Mouse (Mus musculus) megakaryocyte, adult 5-6 weeks (primary cell): ENCODE results near the gene Zfp593. TPM values are rescaled to one million over a fixed set of nuclear protein-coding genes. Genes with fewer than 3 reads are reported as not detected.

Experiments used
- ATAC-seq: 2 replicates; pipeline ENCODE4 v1.8.0; 2016; ENCODE audit warnings: mild to moderate bottlenecking, inconsistent platforms; ENCODE audit not compliant: poor library complexity, severe bottlenecking
- total RNA-seq, 2 experiments: library from RNA; stranded (forward) in 1 of 2; stranded (reverse) in 1 of 2; fragments of 153-499, 151-499 nt in 1 of 2; fragments of 221-1000, 200-1000 nt in 1 of 2; gene quantifications; 2 replicates each; pipeline versions ENCODE4 v1.2.3 to v1.2.4; 2015 to 2017

Gene Zfp593
- total RNA-seq, 2 experiments from 2014 or later, result 4.6 to 5.9 TPM

GRCm38 (mm10) chr4:134234876-134235275 lies 10.5 kb downstream of the Zfp593 start:
- ATAC-seq, result no peak

- ATAC-seq, result no peak
Measured at GRCm38 (mm10) chr4:134230431-134230830, 15.0 kb downstream of the Zfp593 start.

GRCm38 (mm10) chr4:134227194-134227593 lies 18.2 kb downstream of the Zfp593 start, which contains the start of gene Catsper4:
Gene Catsper4 (minus strand): TSS chr4:134227383.
- ATAC-seq, result no peak

- ATAC-seq, result no peak
Measured at GRCm38 (mm10) chr4:134222793-134223600, 22.4 kb downstream of the Zfp593 start.

GRCm38 (mm10) chr4:134206488-134207053 lies 38.8 kb downstream of the Zfp593 start:
- ATAC-seq, result no peak

- ATAC-seq, result peak; percentile 62
Measured at GRCm38 (mm10) chr4:134203340-134203896, 42.0 kb downstream of the Zfp593 start.

DNA sequence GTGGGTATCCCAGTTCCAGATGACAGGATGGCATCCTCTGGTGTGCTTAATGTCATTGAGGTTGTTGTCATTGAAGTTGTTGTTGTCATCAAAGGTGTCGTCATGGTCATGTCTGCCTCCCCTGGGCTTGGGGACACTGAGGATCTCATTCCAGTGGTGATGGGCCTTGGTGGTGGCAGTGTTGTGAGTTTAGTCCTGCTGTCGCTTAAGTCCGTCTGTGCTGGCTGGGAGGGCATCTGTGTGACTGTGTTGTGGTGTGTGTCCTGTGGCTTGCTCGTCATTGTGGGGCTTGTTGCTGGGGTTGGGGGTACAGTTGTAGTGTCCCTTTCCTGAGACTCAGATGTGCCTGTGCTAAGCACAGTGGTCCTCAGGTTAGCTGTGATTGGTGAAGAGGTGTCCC lies 42.5 kb downstream of the Zfp593 start, which contains the start of gene Gm7534:
TSS of gene Gm7534 (minus strand) at position 101 of the 400 bp plus-strand sequence.
- no peak for ATAC-seq

- no peak for ATAC-seq
Measured at GRCm38 (mm10) chr4:134199371-134199770, 46.0 kb downstream of the Zfp593 start.

Other genes starting within 250 kb of the Zfp593 start
- gene Dhdds, start 244.7 kb downstream of the Zfp593 start, total RNA-seq (2015), result 26.6 and 28.9 TPM in 2 replicates
- 17.9 and 24.0 TPM in 2 replicates for gene Dhdds, start 244.7 kb downstream of the Zfp593 start, total RNA-seq (2017)
- 4.8 TPM in 2 replicates for gene Lin28a, start 226.8 kb downstream of the Zfp593 start, total RNA-seq (2015)
- 30.8 and 36.5 TPM in 2 replicates for gene Lin28a, start 226.8 kb downstream of the Zfp593 start, total RNA-seq (2017)
- gene Zfp683, start 191.8 kb downstream of the Zfp593 start, total RNA-seq (2015), result 0.20 and 0.66 TPM in 2 replicates
- not detected in 2 replicates for gene Zfp683, start 191.8 kb downstream of the Zfp593 start, total RNA-seq (2017)
- 1.1 and 1.9 TPM in 2 replicates for gene Crybg2, start 184.8 kb downstream of the Zfp593 start, total RNA-seq (2015)
- 0.04 and 0.15 TPM in 2 replicates for gene Crybg2, start 184.8 kb downstream of the Zfp593 start, total RNA-seq (2017)
- 2,426 and 2,524 TPM in 2 replicates for gene Cd52, start 150.5 kb downstream of the Zfp593 start, total RNA-seq (2015)
- gene Cd52, start 150.5 kb downstream of the Zfp593 start, total RNA-seq (2017), result 3,236 and 3,524 TPM in 2 replicates
- 0.89 and 1.8 TPM in 2 replicates for gene Ubxn11, start 143.0 kb downstream of the Zfp593 start, total RNA-seq (2015)
- gene Ubxn11, start 143.0 kb downstream of the Zfp593 start, total RNA-seq (2017), result 1.7 and 2.9 TPM in 2 replicates
- 1,305 and 1,385 TPM in 2 replicates for gene Sh3bgrl3, start 116.8 kb downstream of the Zfp593 start, total RNA-seq (2015)
- 523 and 622 TPM in 2 replicates for gene Sh3bgrl3, start 116.8 kb downstream of the Zfp593 start, total RNA-seq (2017)
- gene Cep85, start 58.5 kb downstream of the Zfp593 start, total RNA-seq (2015), result 11.4 and 20.6 TPM in 2 replicates
- 17.7 TPM in 2 replicates for gene Cep85, start 58.5 kb downstream of the Zfp593 start, total RNA-seq (2017)
- gene Gm7534, start 42.6 kb downstream of the Zfp593 start, total RNA-seq (2015), result 0.07 TPM in 1 of 2 replicates, not detected in the other
- not detected in 2 replicates for gene Gm7534, start 42.6 kb downstream of the Zfp593 start, total RNA-seq (2017)
- gene Catsper4, start 18.2 kb downstream of the Zfp593 start, total RNA-seq (2015), result not detected in 2 replicates
- not detected in 2 replicates for gene Catsper4, start 18.2 kb downstream of the Zfp593 start, total RNA-seq (2017)
- gene Cnksr1, start 7.2 kb downstream of the Zfp593 start, total RNA-seq (2015), result 0.11 TPM in 1 of 2 replicates, not detected in the other
- not detected in 2 replicates for gene Cnksr1, start 7.2 kb downstream of the Zfp593 start, total RNA-seq (2017)
- gene E130218I03Rik, start 1.9 kb downstream of the Zfp593 start, total RNA-seq (2015), result not detected in 2 replicates
- gene E130218I03Rik, start 1.9 kb downstream of the Zfp593 start, total RNA-seq (2017), result not detected in 2 replicates
- gene Gm30191, start 1.3 kb upstream of the Zfp593 start, total RNA-seq (2015), result not detected in 2 replicates
- not detected in 2 replicates for gene Gm30191, start 1.3 kb upstream of the Zfp593 start, total RNA-seq (2017)
- gene Grrp1, start 8.5 kb upstream of the Zfp593 start, total RNA-seq (2015), result not detected in 2 replicates
- gene Grrp1, start 8.5 kb upstream of the Zfp593 start, total RNA-seq (2017), result not detected in 2 replicates
- 21.2 and 21.5 TPM in 2 replicates for gene Pdik1l, start 42.3 kb upstream of the Zfp593 start, total RNA-seq (2015)
- gene Pdik1l, start 42.3 kb upstream of the Zfp593 start, total RNA-seq (2017), result 39.0 and 40.7 TPM in 2 replicates
- gene Trim63, start 69.5 kb upstream of the Zfp593 start, total RNA-seq (2015), result not detected in 2 replicates
- gene Trim63, start 69.5 kb upstream of the Zfp593 start, total RNA-seq (2017), result not detected in 2 replicates
- gene Slc30a2, start 97.6 kb upstream of the Zfp593 start, total RNA-seq (2015), result 0.11 and 0.18 TPM in 2 replicates
- gene Slc30a2, start 97.6 kb upstream of the Zfp593 start, total RNA-seq (2017), result 0.22 TPM in 1 of 2 replicates, not detected in the other
- gene Extl1, start 138.3 kb upstream of the Zfp593 start, total RNA-seq (2015), result 0.04 TPM in 1 of 2 replicates, not detected in the other
- gene Extl1, start 138.3 kb upstream of the Zfp593 start, total RNA-seq (2017), result not detected in 2 replicates
- 4.6 and 5.9 TPM in 2 replicates for gene Pafah2, start 150.7 kb upstream of the Zfp593 start, total RNA-seq (2015)
- gene Pafah2, start 150.7 kb upstream of the Zfp593 start, total RNA-seq (2017), result 5.5 and 6.3 TPM in 2 replicates
- 563 and 570 TPM in 2 replicates for gene Stmn1, start 222.7 kb upstream of the Zfp593 start, total RNA-seq (2015)
- 790 and 821 TPM in 2 replicates for gene Stmn1, start 222.7 kb upstream of the Zfp593 start, total RNA-seq (2017)